Mouse (Mus musculus) layer of hippocampus, adult 11-12 months (tissue): ENCODE measurements around the gene Slc7a14.
"Not testable (repeated sequence)": the region's sequence is repeated elsewhere in the genome, so short reads cannot be mapped to it uniquely, and the experiment has no call there.

Source experiments
- DNase-seq: peaks from one replicate; pipeline ENCODE4 v3.0.0; 2022; ENCODE audit warnings: low spot score

Gene Slc7a14

DNA sequence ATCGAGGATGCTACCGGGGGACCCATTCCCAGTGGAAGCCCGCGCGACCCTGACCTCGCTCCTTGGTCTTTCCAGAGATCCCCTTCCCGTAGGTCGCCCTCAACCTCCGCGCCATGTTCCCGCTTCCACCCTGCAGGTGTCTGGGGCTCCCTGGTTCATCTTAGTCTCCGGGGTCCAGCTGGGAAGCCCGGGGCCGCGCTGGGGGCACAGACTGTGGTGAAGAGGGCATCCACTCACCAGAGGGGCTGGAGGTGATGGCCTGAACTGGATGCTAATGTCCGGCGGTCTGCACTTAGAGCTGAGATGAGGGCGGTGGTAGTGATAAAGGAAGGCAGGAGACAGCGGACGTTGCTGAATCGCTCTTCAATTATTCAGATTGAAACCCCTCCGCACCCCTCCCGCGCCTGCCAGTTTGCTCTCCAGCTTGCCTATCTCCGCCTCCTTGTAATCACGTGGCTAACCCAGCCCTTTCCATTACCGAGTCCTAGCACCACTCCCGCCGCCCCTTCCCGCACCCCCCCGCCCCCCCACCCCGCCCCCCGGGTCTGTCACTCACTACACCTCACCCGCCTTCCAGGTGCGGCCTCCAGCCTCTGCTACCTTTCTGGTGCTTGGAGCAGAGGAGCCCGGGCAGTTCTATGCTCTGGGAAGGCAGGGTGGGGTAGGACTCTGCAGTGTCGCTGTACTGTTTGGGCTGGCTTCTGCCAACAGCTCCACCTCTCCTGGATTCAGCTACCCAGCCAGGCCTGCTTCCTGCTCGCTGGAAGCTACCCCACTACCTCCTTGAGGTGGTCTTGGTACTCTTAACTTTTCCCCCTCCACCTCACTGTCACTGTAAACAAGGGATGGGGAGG is at the start of gene Slc7a14:
Gene Slc7a14, minus strand, starts transcription at position 445 of the 854 bp plus-strand sequence.
- peak; percentile 82 for DNase-seq

DNA sequence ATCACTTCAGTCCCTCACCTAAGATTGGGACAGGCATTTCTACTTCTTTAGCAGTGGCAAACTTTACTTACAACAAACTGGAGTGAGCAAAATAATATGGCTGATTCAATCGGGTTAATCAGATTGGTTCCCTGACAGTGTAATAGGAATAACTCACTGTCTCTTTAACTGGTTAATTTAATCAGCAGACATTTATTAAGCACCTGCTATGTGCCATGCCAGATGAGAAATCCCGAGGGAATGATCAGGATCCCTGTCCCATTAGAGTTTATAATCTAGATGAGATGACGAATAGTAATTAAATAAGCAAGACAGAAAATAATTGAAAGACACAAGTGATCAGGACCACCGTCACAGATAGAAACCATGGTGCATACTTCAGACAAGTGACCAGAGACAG is 36.4 kb upstream of the Slc7a14 start:
- DNase-seq: no peak

DNA sequence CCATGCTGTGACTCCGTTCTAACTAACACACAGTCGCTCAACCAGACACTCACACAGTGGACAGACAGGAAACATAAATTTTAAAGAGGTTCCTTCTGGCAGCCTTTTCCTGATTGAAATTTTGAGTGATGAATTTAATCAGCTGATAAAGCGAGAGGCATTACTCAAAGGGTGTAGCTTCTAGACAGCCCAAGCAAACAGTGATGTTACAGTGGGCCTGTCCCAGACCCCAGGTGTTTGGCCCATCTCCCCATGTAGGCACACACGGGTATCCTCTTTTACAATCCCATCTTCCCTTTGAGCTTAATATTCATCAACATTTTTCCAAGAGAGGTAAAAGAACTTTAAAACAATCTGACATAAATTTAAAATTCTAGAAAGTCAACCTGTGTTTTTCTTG is 35.6 kb upstream of the Slc7a14 start:
- no peak for DNase-seq

DNA sequence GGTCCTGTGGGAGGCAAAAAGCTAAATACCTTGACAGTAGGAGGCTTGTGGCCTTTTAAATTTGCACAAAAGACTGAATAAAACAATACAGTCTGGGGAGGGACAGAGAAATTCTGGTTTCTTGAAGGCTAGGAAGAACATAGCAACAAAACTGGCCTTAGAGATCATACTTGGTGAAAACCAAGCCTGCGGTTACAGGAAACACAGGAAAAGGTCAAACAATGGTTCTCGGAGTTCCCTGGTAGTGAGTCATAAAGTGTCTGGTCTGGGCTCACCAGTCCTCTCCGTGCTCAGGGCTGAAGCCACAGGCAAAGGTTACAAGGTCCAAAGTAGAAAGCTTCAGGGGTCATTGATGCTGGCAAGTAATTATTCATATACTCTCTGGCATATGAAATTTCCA is 29.1 kb upstream of the Slc7a14 start:
- DNase-seq: no peak

DNA sequence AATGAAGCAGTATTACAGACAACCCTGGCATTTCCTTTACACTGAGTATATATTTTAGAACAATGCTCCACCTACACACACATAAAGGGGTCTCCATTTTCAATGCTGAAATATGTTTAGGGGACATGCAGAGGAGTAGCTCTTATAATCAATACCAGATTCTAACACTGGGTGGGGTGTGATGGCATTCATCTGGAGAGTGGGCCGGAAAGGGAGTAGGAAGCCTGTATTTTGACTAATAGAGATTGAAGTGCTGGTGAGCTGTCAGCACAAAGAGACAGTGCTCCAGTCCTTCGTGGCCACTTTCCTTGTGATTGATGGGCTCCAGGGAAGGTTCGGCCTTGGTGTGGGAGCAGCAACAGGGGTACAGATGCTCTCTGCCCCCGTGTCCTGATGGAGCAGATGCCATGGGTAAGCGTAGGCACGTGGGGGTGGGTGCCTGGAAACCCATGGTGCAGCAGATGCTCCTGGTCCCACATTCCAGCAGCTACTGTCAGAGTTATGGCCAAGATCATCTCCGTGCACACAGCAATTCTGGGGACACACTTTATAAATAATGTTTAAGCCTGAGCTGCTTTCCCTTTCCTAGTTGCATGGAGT is 18.2 kb upstream of the Slc7a14 start:
- DNase-seq: peak; percentile 79

DNA sequence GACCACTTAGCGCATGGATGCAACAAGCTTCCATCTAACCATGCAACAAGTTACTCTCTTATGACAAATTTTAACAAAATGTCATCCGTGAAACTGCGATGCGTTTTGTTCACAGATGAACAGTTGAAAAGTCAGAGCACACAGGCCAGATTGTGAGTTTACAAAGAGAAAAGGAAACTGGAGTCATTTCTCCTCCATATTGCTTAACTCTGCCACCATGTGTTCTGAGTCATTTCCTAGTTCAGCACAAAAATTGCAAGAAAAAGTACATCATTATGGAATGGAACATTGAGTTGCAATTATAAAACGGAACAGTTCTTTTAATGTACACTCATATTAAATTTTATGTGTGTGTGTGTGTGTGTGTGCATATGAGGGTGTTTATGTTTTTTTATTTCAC is 17.6 kb upstream of the Slc7a14 start:
- DNase-seq: peak; percentile 21

DNA sequence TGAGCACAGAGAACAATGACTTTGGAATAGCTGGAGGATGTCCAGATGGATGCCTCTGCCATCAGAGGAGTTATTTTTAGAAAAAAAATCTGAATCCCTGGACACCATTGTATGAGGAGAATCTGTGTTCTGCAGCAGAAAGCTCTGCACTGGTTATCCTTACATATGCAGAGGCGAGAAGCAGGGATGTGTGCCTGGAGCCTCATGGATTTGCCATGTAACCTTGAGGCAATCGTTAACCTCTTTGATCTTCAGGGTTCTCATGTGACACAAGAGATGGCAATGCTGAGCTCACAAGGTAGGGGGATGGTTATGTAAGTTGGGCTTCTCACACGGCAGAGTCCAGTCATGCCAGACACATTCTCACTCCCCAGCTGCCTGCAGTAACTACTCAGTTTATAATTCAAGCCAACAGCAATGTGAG is 14.1 kb upstream of the Slc7a14 start:
- DNase-seq: peak; percentile 33

DNA sequence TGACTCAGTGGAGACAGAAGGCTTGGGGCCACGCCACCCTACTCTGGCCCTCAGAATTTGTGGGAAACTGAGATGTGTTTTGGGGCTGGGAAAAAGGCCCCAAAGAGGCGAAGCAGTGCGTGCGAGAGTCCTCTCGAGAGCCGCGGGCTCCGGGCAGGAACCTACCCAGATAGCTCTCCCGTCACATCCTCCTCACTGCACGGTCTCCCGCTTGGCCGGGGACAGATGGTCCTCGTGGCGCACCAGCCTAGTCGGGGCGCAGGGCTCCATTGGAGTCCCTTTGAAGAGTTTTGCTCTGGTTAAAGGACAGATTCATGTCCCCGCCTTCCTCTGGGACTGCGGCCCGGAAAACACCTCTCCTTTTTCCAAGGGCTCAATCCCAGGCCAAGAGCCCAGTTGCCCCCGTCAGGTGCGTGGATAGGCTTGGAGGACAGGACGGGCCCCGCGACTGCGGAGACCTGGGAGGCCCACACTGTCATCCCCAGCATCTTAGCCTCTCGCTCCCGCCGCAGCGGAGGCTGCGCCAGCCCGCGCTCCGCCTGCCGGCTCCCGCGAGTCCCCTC is 726 bp downstream of the Slc7a14 start:
- DNase-seq: peak; percentile 37

DNA sequence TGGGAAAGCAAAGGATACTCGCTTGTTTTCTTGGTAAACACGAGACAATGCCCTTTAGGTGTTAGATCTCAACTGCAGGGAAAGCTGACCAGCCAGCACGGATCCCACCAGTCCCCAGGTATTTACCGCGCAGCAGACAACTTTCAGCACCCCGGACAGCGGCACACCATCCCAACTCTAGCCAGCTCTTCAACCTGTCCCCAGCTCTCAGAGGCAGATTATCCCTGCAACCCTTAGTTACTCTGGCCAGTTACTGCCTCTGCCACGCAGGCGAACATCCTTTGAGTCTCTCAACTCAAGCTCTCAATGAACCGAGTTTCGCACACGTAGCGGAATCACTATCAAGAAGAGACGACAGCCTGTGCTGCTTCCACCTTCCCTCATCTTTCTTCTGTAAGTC is 1.3 kb downstream of the Slc7a14 start:
- no peak for DNase-seq

DNA sequence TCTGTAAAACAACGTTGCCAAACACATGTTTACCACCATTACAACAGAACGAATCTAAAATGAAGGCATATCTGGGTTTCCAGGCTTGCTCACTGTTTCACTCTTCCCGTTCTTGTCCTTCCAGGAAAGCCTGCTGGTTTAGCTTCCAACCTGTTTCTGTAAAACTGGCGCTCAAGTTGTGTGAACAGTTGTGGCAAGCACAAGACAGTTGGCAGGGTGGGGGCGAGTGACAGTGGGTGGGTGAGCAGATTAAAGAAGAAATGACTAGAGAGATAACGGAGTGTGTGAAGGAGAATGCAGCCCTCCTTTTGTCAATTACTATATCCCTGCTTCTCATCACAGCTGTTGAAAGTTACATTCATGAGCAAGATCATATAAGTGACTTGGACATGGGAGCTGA is 2.2 kb downstream of the Slc7a14 start:
- peak; percentile 67 for DNase-seq

DNA sequence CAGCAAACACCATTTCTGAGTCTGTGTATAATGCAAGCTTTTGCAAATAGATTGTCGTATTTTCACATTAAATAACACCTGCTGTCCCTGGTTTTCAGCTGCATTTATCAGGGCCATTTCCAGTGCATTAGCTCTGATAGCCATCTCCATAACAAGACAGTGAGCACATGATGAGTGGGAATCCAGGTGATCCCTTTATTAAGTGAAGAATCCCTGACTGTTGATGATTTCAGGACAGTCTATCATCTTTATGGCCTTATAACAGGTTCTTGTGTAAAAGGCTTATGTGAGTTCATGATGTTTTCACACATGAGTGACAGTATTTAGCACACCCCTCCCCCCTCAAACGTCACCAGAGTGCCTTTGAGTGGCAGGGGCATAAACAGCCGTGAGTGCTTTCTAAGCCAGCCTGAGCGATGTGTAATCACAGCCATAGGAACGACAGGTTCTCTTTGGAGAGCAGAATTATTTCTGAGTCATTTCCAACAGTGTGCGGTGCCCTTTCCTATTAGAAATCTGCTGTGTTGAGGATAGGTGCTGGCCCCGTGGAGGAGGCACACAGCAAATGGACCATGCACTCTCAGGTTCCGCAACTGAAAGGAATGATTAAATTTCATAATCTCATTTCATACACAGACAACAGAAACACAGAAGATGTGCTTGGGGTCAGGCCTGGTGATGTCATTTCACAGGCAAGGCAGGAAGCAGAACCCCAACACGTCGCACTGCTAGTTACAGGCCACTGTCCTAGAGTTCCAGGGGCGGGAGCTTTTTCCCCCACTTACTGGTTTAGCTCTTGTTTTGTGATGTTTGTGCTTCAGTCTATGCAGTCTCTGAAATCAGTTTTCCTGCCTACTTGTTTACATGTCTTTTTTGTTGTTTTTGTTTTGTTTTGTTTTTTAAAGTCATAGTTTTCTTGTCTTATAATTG is 18.2 kb downstream of the Slc7a14 start:
- DNase-seq: no peak

DNA sequence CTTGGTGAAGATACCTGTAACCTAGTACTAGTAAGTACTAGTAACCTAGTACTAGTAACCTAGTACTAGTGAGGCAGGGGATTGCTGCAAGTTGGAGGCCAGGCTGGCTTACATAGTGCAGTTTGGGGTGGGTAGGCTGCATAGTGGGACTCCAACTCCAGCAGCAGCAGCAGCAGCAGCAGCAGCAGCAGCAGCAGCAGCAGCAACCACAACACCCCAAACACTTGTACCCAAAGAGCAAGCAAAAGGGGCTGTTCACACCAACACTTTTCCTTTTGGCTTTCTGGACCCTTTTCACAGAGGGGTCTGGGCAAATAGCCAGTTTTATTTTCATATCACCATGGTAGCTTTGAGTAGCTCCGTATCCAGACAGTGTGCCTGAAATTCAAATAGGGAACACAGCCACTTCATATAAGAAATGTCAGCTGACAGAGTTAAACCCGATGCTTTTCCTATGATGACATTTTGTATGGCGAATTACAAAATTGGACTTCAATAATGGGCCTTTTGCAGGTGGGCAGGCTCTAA is 22.7 kb downstream of the Slc7a14 start:
- no peak for DNase-seq

DNA sequence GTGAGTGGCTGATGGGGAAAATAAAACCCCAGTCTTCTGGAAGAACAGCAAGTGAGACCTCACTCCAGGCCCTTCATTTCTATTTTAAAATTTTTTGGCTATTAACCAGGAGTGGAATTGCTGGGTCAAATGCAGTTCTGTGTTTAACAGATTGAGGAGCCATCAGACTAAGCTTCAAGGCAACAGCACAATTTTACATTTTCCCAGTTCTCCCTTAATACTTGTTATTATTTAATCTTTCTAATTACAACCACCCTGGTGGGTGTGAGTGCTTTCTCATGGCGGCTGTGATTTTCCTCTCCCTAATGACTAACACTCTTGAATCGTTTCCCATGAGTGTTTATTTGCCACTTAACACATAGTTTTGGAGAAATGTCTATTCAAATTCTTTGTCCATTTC is 29.1 kb downstream of the Slc7a14 start:
- no peak for DNase-seq

DNA sequence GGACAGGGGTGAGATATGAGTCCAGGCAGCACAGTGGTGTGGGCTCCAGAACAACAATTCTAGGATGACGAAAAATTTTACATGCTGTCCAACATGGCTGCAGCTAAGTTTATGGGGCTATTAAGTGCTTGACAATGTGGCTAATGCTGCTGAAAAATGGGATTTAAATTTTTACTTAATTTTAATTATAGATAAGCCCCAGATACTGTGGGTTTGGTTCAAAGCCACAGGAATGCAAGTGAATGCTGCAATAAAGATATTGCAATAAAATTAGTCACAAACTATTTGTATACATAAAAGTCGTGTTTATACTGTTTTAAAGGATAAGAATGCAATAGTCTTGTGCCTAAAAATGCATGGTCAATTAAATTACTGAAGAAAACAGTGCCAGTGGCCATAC is 35.3 kb downstream of the Slc7a14 start:
- no peak for DNase-seq

DNA sequence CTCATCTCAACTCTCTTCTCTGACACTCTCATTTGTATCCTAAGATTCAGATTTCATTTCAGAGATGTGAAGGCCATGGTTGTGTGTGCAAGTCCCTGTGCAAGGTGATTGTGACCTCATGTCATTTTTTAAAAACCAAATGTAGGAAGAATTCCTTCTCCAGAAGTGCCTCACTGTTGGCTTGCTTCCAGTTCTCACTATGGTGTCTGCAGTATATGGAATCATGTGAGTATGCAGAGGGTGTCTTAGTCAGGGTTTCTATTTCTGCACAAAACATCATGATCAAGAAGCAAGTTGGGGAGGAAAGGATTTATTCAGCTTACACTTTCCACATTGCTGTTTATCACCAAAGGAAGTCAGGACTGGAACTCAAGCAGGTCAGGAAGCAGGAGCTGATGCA is 36.9 kb downstream of the Slc7a14 start:
- DNase-seq: not testable (repeated sequence)

DNA sequence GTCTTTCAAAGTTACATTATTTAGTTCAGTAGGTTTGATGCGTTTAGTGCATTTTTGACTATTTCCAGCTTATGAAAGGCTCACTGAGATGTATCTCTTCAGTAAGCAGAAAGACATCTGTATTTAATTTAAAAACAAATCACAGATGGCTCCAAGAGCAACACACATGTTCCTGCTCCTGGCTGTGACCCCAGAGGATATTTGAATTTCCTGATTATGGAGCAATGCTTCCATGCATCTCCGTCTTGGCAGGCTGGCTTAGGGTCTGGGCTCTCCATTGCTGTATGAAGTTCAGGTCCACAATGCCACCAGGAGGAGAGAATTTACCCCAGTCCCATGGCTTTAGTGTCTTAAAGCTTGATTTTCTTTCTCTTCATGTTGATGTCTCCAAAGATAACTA is 37.5 kb downstream of the Slc7a14 start:
- DNase-seq: no peak

DNA sequence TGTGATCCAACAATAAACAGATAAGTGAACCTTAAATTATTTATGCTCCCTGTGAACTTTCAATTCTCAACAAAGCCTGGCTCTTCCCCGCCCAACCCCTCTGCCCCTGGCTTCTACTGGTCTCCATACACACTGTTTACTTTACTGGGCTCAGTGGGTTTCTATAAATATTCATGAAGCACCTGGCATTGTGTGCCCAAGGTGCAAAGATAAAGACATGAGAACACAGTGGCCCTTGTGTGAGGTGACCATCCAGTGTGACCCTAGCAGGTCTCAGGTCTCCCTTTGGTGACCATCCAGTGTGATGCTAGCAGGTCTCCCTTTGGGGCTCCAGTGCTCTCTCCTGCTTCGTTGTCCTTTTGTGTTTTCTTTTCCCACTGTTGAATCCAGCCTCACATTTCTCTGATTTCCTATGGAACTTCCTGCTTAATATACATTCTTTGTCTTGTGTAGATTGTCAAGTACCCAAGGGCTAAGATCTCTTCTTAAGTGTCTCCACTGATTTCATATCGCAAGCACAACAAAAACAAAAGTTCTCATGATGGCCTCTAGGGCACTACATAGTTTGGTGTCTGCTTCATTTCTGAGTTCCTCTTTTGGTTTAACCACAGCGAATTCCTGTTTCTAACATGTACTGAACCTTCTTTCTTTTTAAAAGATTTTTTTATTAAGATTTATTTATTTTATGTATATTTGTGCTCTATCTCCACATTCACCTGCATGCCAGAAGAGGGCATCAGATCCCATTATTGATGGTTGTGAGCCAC is 40.4 kb downstream of the Slc7a14 start:
- no peak for DNase-seq

DNA sequence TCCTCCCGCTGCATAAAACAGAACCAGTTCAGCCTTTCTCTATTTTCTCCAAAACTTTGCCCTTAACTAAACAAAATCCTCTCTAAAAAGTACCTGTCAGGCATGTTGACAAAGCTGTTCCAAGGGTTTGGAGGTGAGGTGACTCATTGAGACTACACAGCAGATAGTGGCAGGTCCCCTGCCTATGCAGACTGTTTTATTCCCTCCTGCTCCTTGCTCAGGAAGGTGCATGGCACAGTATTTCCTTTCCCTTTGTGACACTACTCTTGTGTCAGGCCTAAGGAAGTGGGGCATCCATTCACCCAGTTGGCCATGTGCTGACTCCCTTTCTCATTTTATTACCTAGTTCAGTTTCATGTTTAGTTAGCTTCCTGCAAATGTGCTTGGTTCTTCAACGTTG is 42.3 kb downstream of the Slc7a14 start:
- DNase-seq: no peak

DNA sequence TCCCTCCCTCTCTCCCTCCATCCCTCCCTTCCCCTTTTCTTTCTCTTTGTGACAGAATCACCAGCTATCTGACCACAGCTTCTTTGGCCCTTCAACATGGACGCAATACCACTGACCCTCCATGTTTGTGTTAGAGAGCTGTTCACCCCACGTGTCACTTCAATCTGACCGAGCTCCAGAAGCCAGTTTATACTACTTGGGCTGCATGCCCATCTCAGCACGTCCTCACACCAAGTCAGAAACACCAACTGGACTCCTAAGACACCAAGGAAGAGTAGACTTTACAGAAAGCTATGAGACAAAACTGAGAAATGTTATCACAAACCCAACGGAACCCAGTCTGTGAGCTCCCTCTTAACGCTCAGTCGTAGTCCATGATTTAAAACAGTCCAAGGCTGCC is 43.2 kb downstream of the Slc7a14 start:
- DNase-seq: no peak

DNA sequence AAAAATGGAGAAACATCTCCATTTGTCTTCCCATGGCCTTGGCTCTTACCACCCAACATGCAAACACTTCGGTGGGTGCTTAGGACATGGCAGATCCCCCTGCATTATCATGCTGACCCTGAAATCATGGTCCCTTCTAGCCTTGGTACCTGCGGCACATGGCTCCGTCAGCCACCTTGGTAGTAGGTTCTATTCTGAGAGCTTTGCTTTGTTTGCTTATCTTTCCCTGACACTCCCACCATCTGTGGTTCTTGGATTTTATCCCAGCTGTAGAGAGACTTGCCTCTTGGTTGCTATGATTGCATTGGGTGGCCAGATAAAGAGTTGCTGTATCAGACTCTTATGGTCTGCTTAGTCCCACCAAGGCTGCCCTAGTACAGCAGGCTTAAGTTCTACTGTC is 46.6 kb downstream of the Slc7a14 start:
- peak; percentile 49 for DNase-seq

DNA sequence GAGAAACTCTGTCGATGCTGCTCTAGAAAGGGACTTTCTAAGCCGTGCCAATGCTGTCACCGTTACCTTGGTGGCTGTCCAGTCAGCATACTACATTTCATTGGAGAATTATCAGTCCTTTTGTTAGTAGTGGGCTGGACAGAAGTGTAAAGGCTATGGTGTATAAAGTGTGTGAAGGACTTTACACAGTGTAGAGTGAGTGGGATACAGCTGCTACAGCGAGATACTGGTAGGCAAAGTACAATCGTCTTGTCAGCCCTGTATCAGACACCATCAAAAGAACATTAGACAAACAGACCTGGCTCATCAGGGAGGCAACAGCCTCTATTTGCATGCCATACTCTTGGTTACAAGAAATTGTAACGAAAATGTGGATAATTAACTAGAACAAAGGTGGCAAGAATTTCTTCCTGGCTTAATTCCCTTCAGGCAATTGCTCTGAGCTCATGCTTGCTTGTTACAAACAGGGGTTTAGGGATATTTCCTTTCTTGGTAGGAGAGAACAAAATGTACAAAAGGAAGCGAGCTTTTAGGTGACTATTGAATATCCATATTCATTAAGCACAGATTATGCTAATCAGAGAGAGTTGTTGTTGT is 48.7 kb downstream of the Slc7a14 start:
- no peak for DNase-seq
